Mouse (Mus musculus): ENCODE data around the gene Cyp46a1.

The Cyp46a1 gene

GRCm38 (mm10) chr12:108399191-108399590 is 65.0 kb downstream of the Cyp46a1 start:
- no peak for DNase-seq (ENCODE audit: low spot score)

GRCm38 (mm10) chr12:108400951-108401350 is 66.8 kb downstream of the Cyp46a1 start:
- no peak for DNase-seq (ENCODE audit: low spot score)

GRCm38 (mm10) chr12:108403957-108404356 is 69.8 kb downstream of the Cyp46a1 start:
- no peak for DNase-seq (ENCODE audit: low spot score)

GRCm38 (mm10) chr12:108409100-108409499 is 74.9 kb downstream of the Cyp46a1 start:
- no peak for DNase-seq (ENCODE audit: low spot score)

GRCm38 (mm10) chr12:108410416-108411208 is 76.4 kb downstream of the Cyp46a1 start:
- DNase-seq (ENCODE audit: low spot score), result no peak
